Mouse (Mus musculus): ENCODE measurements around the gene Herc4.

The Herc4 gene

GRCm38 (mm10) chr10:63247457-63247856 lies 3.8 kb downstream of the Herc4 start:
- DNase-seq (ENCODE audit: low read depth, low spot score): no peak

- no peak for DNase-seq (ENCODE audit: low read depth, low spot score)
Observed at GRCm38 (mm10) chr10:63248421-63248820, 4.8 kb downstream of the Herc4 start.

- DNase-seq (ENCODE audit: low read depth, low spot score): no peak
Observed at GRCm38 (mm10) chr10:63258696-63259095, 15.1 kb downstream of the Herc4 start.

GRCm38 (mm10) chr10:63259340-63259739 lies 15.7 kb downstream of the Herc4 start:
- no peak for DNase-seq (ENCODE audit: low read depth, low spot score)

GRCm38 (mm10) chr10:63267941-63268340 lies 24.3 kb downstream of the Herc4 start:
- DNase-seq (ENCODE audit: low read depth, low spot score): no peak

- DNase-seq (ENCODE audit: low read depth, low spot score): no peak
Observed at GRCm38 (mm10) chr10:63272401-63272800, 28.8 kb downstream of the Herc4 start.

GRCm38 (mm10) chr10:63272868-63273267 lies 29.3 kb downstream of the Herc4 start:
- no peak for DNase-seq (ENCODE audit: low read depth, low spot score)

- no peak for DNase-seq (ENCODE audit: low read depth, low spot score)
Observed at GRCm38 (mm10) chr10:63277010-63277409, 33.4 kb downstream of the Herc4 start.

GRCm38 (mm10) chr10:63279851-63280250 lies 36.2 kb downstream of the Herc4 start:
- no peak for DNase-seq (ENCODE audit: low read depth, low spot score)

- DNase-seq (ENCODE audit: low read depth, low spot score): no peak
Observed at GRCm38 (mm10) chr10:63282417-63282816, 38.8 kb downstream of the Herc4 start.

- no peak for DNase-seq (ENCODE audit: low read depth, low spot score)
Observed at GRCm38 (mm10) chr10:63282846-63283245, 39.2 kb downstream of the Herc4 start.

GRCm38 (mm10) chr10:63302356-63302755 lies 58.7 kb downstream of the Herc4 start:
- DNase-seq (ENCODE audit: low read depth, low spot score): no peak

- peak; percentile 10 for DNase-seq (ENCODE audit: low read depth, low spot score)
Observed at GRCm38 (mm10) chr10:63308582-63309366, 65.2 kb downstream of the Herc4 start.

GRCm38 (mm10) chr10:63313726-63314125 lies 70.1 kb downstream of the Herc4 start:
- DNase-seq (ENCODE audit: low read depth, low spot score): no peak

- DNase-seq (ENCODE audit: low read depth, low spot score): no peak
Observed at GRCm38 (mm10) chr10:63327091-63327490, 83.5 kb downstream of the Herc4 start.

GRCm38 (mm10) chr10:63336901-63337300 lies 93.3 kb downstream of the Herc4 start:
- no peak for DNase-seq (ENCODE audit: low read depth, low spot score)

- DNase-seq (ENCODE audit: low read depth, low spot score): no peak
Observed at GRCm38 (mm10) chr10:63337326-63337725, 93.7 kb downstream of the Herc4 start.

GRCm38 (mm10) chr10:63337951-63338836 lies 94.6 kb downstream of the Herc4 start:
- no peak for DNase-seq (ENCODE audit: low read depth, low spot score)

GRCm38 (mm10) chr10:63338914-63339643 lies 95.5 kb downstream of the Herc4 start:
- DNase-seq (ENCODE audit: low read depth, low spot score): peak; percentile 72

GRCm38 (mm10) chr10:63341351-63341750 lies 97.7 kb downstream of the Herc4 start:
- no peak for DNase-seq (ENCODE audit: low read depth, low spot score)

GRCm38 (mm10) chr10:63344751-63345150 lies 101.1 kb downstream of the Herc4 start:
- DNase-seq (ENCODE audit: low read depth, low spot score): no peak

GRCm38 (mm10) chr10:63348291-63348690 lies 104.7 kb downstream of the Herc4 start:
- no peak for DNase-seq (ENCODE audit: low read depth, low spot score)
